Mouse (Mus musculus) heart, embryonic 10.5 days (tissue): ENCODE results near the gene Ccdc32. TPM values are rescaled to one million over a fixed set of nuclear protein-coding genes. Genes with fewer than 3 reads are reported as not detected.

ENCODE experiments used
- DNase-seq: peaks from one replicate; pipeline ENCODE4 v3.0.0-alpha.2; 2017; ENCODE audit warnings: low spot score
- H3K27ac ChIP-seq: fragments of 300-500 bp; sonication (generic); 2 replicates; pipeline ENCODE4 v1.5.1; 2016; ENCODE audit warnings: mild to moderate bottlenecking
- H3K27me3 ChIP-seq: fragments of 300-500 bp; sonication (generic); 2 replicates; pipeline ENCODE4 v1.6.1; 2016; ENCODE audit warnings: mild to moderate bottlenecking; ENCODE audit not compliant: poor library complexity, insufficient read depth, severe bottlenecking
- H3K36me3 ChIP-seq: fragments of 300-500 bp; sonication (generic); 2 replicates; pipeline ENCODE4 v1.6.1; 2016; ENCODE audit warnings: mild to moderate bottlenecking, moderate library complexity
- H3K4me1 ChIP-seq: fragments of 300-500 bp; sonication (generic); 2 replicates; pipeline ENCODE4 v1.6.1; 2016; ENCODE audit warnings: mild to moderate bottlenecking
- H3K4me3 ChIP-seq: fragments of 300-500 bp; sonication (generic); 2 replicates; pipeline ENCODE4 v1.5.1; 2016; ENCODE audit warnings: mild to moderate bottlenecking, moderate library complexity
- H3K9me3 ChIP-seq: fragments of 300-500 bp; sonication (generic); 2 replicates; pipeline ENCODE4 v1.6.1; 2016; ENCODE audit warnings: mild to moderate bottlenecking, moderate library complexity
- WGBS: fragments of 180-500 bp; shearing (Covaris S2); methylation state at CpG from one replicate; pipeline ENCODE4 v1.1.7; 2016; 5-methylcytosine and 5-hydroxymethylcytosine counted together
- polyA plus RNA-seq: library from polyadenylated mRNA; unstranded; fragments of >200 nt; fragmentation: Nextera tagmentation; extraction: Ambion mirVana; gene quantifications from 2 replicates; pipeline ENCODE4 v1.2.1, GENCODE M21; 2016

Ccdc32 gene
- polyA plus RNA-seq, 1 experiment from 2014 or later, result 18.5 TPM

GRCm38 (mm10) chr2:118969585-118970147 lies 59.5 kb downstream of the Ccdc32 start:
- 75% methylated on average over 11 of the region's 11 CpGs for WGBS
- no peak overlapping the region for H3K4me3 ChIP-seq
- no peaks in the 10 kb centered on the region for H3K4me1 ChIP-seq
- H3K27ac ChIP-seq, result no peak overlapping the region
- no peaks in the 10 kb centered on the region for H3K9me3 ChIP-seq
- no peak for DNase-seq
- H3K36me3 ChIP-seq, result no peaks in the 10 kb centered on the region
- peaks cover 28% of the 10 kb centered on the region for H3K27me3 ChIP-seq

Other genes with a start within 250 kb of the Ccdc32 start
- gene Disp2, start 249.7 kb downstream of the Ccdc32 start, polyA plus RNA-seq, result 0.20 and 0.23 TPM in 2 replicates
- 113 and 127 TPM in 2 replicates for gene Knstrn, start 215.4 kb downstream of the Ccdc32 start, polyA plus RNA-seq
- gene Ivd, start 167.4 kb downstream of the Ccdc32 start, polyA plus RNA-seq, result 67.2 and 82.4 TPM in 2 replicates
- gene Bahd1, start 129.0 kb downstream of the Ccdc32 start, polyA plus RNA-seq, result 3.3 and 4.4 TPM in 2 replicates
- gene Chst14, start 102.9 kb downstream of the Ccdc32 start, polyA plus RNA-seq, result 18.8 and 20.1 TPM in 2 replicates
- 5.1 and 6.2 TPM in 2 replicates for gene Rpusd2, start 5.4 kb upstream of the Ccdc32 start, polyA plus RNA-seq
- 36.1 and 36.3 TPM in 2 replicates for gene Knl1, start 17.7 kb upstream of the Ccdc32 start, polyA plus RNA-seq
- gene Rad51, start 83.4 kb upstream of the Ccdc32 start, polyA plus RNA-seq, result 45.1 and 54.8 TPM in 2 replicates
- gene Rmdn3, start 127.6 kb upstream of the Ccdc32 start, polyA plus RNA-seq, result 36.4 and 43.8 TPM in 2 replicates
- gene Gchfr, start 138.4 kb upstream of the Ccdc32 start, polyA plus RNA-seq, result 7.4 and 9.1 TPM in 2 replicates
- gene Gm14137, start 145.1 kb upstream of the Ccdc32 start, polyA plus RNA-seq, result 0.48 and 0.71 TPM in 2 replicates
- gene Zfyve19, start 179.2 kb upstream of the Ccdc32 start, polyA plus RNA-seq, result 46.4 and 50.4 TPM in 2 replicates
- 14.8 and 19.5 TPM in 2 replicates for gene Dnajc17, start 179.4 kb upstream of the Ccdc32 start, polyA plus RNA-seq
- gene Ppp1r14d, start 200.5 kb upstream of the Ccdc32 start, polyA plus RNA-seq, result 0.18 TPM in 1 of 2 replicates, not detected in the other
- 2.6 and 8.8 TPM in 2 replicates for gene Spint1, start 208.0 kb upstream of the Ccdc32 start, polyA plus RNA-seq
- gene Rhov, start 241.9 kb upstream of the Ccdc32 start, polyA plus RNA-seq, result 0.39 TPM in 1 of 2 replicates, not detected in the other